Mouse (Mus musculus) limb, embryonic 11.5 days (tissue): Measurements from ENCODE around the gene Gpx1. TPM values are rescaled to one million over a fixed set of nuclear protein-coding genes. Genes with fewer than 3 reads are reported as not detected.
A peak's percentile ranks its signal among the peaks of the same experiment; 100 is the strongest.

Source experiments
- ATAC-seq: fragments of 200-750 bp; cut with Nextera tagmentation; 2 replicates; pipeline ENCODE4 v1.8.0; 2017; ENCODE audit warnings: low read depth; ENCODE audit not compliant: insufficient number of reproducible peaks, low FRiP score, low TSS enrichment
- DNase-seq: peaks from one replicate; pipeline ENCODE4 v3.0.0-alpha.2; 2015; ENCODE audit warnings: low spot score
- H3K27ac ChIP-seq: fragments of 300-500 bp; sonication (generic); replicated peaks from 2 replicates; pipeline ENCODE4 v1.5.1; 2014; ENCODE audit warnings: low read depth, mild to moderate bottlenecking, low read length
- H3K27me3 ChIP-seq: fragments of 300-500 bp; sonication (generic); 2 replicates; pipeline ENCODE4 v1.6.1; 2014; ENCODE audit warnings: mild to moderate bottlenecking, low read length, mixed read lengths; ENCODE audit not compliant: control insufficient read depth, insufficient read depth
- H3K36me3 ChIP-seq: fragments of 300-500 bp; sonication (generic); 2 replicates; pipeline ENCODE4 v1.6.1; 2014; ENCODE audit warnings: mild to moderate bottlenecking, low read length, moderate library complexity, mixed read lengths; ENCODE audit not compliant: control insufficient read depth, insufficient read depth
- H3K4me1 ChIP-seq: fragments of 300-500 bp; sonication (generic); 2 replicates; pipeline ENCODE4 v1.6.1; 2014; ENCODE audit warnings: low read length, mixed read lengths; ENCODE audit not compliant: control insufficient read depth, insufficient read depth
- H3K4me2 ChIP-seq: fragments of 300-500 bp; sonication (generic); 2 replicates; pipeline ENCODE4 v1.6.1; 2014; ENCODE audit warnings: low read depth, mild to moderate bottlenecking, moderate library complexity; ENCODE audit not compliant: severe bottlenecking
- H3K4me3 ChIP-seq: fragments of 300-500 bp; sonication (generic); 2 replicates; pipeline ENCODE4 v1.5.1; 2014; ENCODE audit warnings: low read depth, low read length
- H3K9ac ChIP-seq: fragments of 300-500 bp; sonication (generic); 2 replicates; pipeline ENCODE4 v1.6.1; 2014; ENCODE audit warnings: mild to moderate bottlenecking, low read length
- H3K9me3 ChIP-seq: fragments of 300-500 bp; sonication (generic); 2 replicates; pipeline ENCODE4 v1.6.1; 2016; ENCODE audit warnings: low read length; ENCODE audit not compliant: control insufficient read depth
- WGBS: fragments of 180-500 bp; shearing (Covaris S2); extraction: QIAGEN DNeasy Blood & Tissue Kit; methylation state at CpG from one replicate; pipeline ENCODE4 v1.1.7; 2014; 5-methylcytosine and 5-hydroxymethylcytosine counted together
- polyA plus RNA-seq: library from polyadenylated mRNA; unstranded; fragments of >200 nt; fragmentation: Nextera tagmentation; extraction: Ambion mirVana; gene quantifications from 2 replicates; pipeline ENCODE4 v1.2.1, GENCODE M21; 2014

Gpx1 gene
- polyA plus RNA-seq, 1 experiment from 2014 or later: 887 TPM

GRCm38 (mm10) chr9:108342301-108342831 lies 3.7 kb downstream of the Gpx1 start:
- Histone ChIP-seq H3K9ac (no peak overlapping the region), H3K4me1 (no peaks in the 10 kb centered on the region), H3K27ac (no peak overlapping the region), H3K9me3 (no peaks in the 10 kb centered on the region), H3K4me2 (no peak overlapping the region), H3K4me3 (no peak overlapping the region), H3K27me3 (no peaks in the 10 kb centered on the region), H3K36me3 (no peaks in the 10 kb centered on the region)
- no peak for ATAC-seq
- 36% methylated on average over 5 of the region's 5 CpGs for WGBS
- DNase-seq: no peak

GRCm38 (mm10) chr9:108343331-108343730 lies 4.6 kb downstream of the Gpx1 start:
- no peaks in the 10 kb centered on the region for H3K36me3 ChIP-seq
- no peak for DNase-seq
- H3K9me3 ChIP-seq: no peaks in the 10 kb centered on the region
- no peak overlapping the region for H3K9ac ChIP-seq
- WGBS: 86% methylated on average over 3 of the region's 3 CpGs
- no peaks in the 10 kb centered on the region for H3K4me1 ChIP-seq
- ATAC-seq: no peak
- H3K4me2 ChIP-seq: no peak overlapping the region
- H3K27me3 ChIP-seq: no peaks in the 10 kb centered on the region
- no peak overlapping the region for H3K27ac ChIP-seq
- no peak overlapping the region for H3K4me3 ChIP-seq

GRCm38 (mm10) chr9:108343835-108344234 lies 5.1 kb downstream of the Gpx1 start:
- DNase-seq (no peak), ATAC-seq (no peak)
- no peaks in the 10 kb centered on the region for H3K36me3 ChIP-seq
- no peak overlapping the region for H3K9ac ChIP-seq
- H3K9me3 ChIP-seq: no peaks in the 10 kb centered on the region
- H3K27ac ChIP-seq: no peak overlapping the region
- H3K4me3 ChIP-seq: no peak overlapping the region
- no peak overlapping the region for H3K4me2 ChIP-seq
- no peaks in the 10 kb centered on the region for H3K4me1 ChIP-seq
- 93% methylated on average over 1 of the region's 1 CpGs for WGBS
- H3K27me3 ChIP-seq: no peaks in the 10 kb centered on the region

- ATAC-seq (no peak), DNase-seq (no peak)
- 85% methylated on average over 4 of the region's 4 CpGs for WGBS
- Histone ChIP-seq H3K9me3 (no peaks in the 10 kb centered on the region), H3K4me1 (no peaks in the 10 kb centered on the region), H3K36me3 (no peaks in the 10 kb centered on the region), H3K4me3 (no peak overlapping the region), H3K9ac (no peak overlapping the region), H3K27ac (no peak overlapping the region), H3K4me2 (no peak overlapping the region), H3K27me3 (no peaks in the 10 kb centered on the region)
Observed at GRCm38 (mm10) chr9:108344471-108344870, 5.8 kb downstream of the Gpx1 start.

DNA sequence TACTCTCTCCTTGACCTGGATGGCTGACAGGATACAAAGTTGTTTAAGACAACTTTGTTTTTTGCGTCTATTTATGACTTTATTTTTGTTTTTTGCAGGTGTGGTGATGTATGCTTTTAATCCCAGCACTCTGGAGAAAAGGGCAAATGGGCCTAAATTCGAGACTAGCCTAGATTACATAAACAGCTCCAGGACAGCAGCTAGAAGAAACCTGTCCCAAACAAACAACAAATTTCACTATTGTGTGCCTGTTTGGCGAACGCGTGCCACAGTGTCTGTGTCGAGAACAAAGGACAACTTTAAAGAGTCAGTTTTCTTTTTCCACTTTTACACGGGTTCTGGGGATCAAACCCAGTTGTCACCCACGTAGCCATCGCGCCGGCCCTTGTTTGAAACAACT lies 8.3 kb downstream of the Gpx1 start:
- Histone ChIP-seq H3K27me3 (no peaks in the 10 kb centered on the region), H3K4me3 (peak overlapping the region; percentile 86), H3K27ac (peak overlapping the region; percentile 94), H3K9me3 (no peaks in the 10 kb centered on the region), H3K36me3 (peaks cover 13% of the 10 kb centered on the region), H3K4me1 (no peaks in the 10 kb centered on the region), H3K9ac (peak overlapping the region; percentile 91), H3K4me2 (peak overlapping the region; percentile 89)
- ATAC-seq (no peak), DNase-seq (no peak)
- 8% methylated on average over 11 of the region's 11 CpGs for WGBS

DNA sequence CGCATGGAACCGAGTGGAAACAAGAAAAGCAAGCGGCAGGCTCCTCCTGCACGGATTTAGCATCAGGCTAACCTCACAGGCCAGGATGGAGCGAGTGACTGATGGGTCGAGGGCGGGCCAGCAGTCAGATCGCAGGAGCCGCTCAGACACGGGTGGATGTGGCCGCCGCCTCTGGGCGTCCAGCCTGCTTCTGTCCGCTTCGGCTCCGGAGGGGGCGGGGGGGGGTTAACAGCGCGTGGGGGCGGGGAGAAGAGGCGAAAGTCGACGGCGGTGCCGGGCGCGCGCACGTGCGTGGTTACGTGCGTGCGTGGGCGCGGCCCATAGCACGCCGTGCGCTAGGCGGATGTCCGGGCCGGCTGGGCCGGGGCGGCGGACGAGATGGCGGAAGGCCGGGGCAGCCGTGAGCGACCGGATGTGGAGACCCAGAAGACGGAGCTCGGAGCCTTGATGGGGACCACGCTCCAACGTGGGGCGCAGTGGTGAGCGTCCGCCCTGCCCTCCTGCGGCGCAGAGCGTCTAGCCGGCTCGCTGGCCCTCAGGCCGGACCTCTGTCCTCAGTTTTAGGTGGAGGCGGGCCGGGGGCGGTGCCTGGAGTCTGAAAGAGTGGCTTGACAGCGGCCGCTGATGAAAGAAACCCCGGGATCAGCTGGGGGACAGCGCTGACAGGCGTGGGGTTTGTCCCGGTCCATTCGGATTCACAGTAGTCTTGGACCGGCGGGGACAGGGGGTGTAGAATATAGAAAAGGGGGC lies 9.0 kb downstream of the Gpx1 start, which contains the start of gene Usp4:
Gene Usp4 (plus strand): TSS at position 314 of the 750 bp plus-strand sequence.
- H3K4me3 ChIP-seq: peak within 1 kb of the TSS; percentile 86
- DNase-seq (peak; percentile 90), ATAC-seq (peak; percentile 93)
- peak within 1 kb of the TSS; percentile 94 for H3K27ac ChIP-seq
- H3K36me3 ChIP-seq: peaks cover 19% of the 10 kb centered on the region
- H3K9me3 ChIP-seq: no peaks in the 10 kb centered on the region
- WGBS: under 1% methylated on average over 74 of the region's 75 CpGs
- H3K9ac ChIP-seq: peak within 1 kb of the TSS; percentile 91
- H3K4me2 ChIP-seq: peak within 1 kb of the TSS; percentile 89
- H3K4me1 ChIP-seq: no peaks in the 10 kb centered on the region
- no peaks in the 10 kb centered on the region for H3K27me3 ChIP-seq

- peak overlapping the region; percentile 15; the same call in 1 of the 2 replicates for H3K27ac ChIP-seq
- H3K4me3 ChIP-seq: peak overlapping the region; percentile 86
- ATAC-seq (no peak), DNase-seq (no peak)
- H3K4me2 ChIP-seq: peak overlapping the region; percentile 89
- peak overlapping the region; percentile 91 for H3K9ac ChIP-seq
- WGBS: 7% methylated on average over 14 of the region's 14 CpGs
- peaks cover 20% of the 10 kb centered on the region for H3K36me3 ChIP-seq
- H3K9me3 ChIP-seq: no peaks in the 10 kb centered on the region
- no peaks in the 10 kb centered on the region for H3K27me3 ChIP-seq
- H3K4me1 ChIP-seq: no peaks in the 10 kb centered on the region
Observed at GRCm38 (mm10) chr9:108348290-108348680, 9.6 kb downstream of the Gpx1 start.

DNA sequence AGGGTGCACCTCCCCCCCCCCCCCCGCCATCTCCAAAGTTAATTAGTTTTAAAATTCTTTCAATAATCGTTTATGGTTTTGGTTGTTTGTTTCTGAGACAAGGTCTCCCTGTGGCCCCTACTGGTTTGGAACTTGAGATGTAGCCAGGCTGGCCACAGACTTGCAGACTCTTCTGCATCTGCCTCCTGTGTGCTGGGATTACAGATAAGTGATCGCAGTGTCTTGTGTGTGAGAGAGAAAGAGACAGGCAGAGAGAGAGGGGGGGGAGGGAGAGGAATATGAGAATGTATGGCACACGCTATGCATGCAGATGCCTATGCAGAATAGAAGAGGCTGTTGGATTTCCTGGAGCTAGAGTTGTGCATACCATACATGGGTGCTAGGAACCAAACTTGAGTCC lies 11.0 kb downstream of the Gpx1 start:
- Histone ChIP-seq H3K4me2 (no peak overlapping the region), H3K36me3 (peaks cover 25% of the 10 kb centered on the region), H3K27me3 (no peaks in the 10 kb centered on the region), H3K27ac (no peak overlapping the region), H3K9ac (no peak overlapping the region), H3K9me3 (no peaks in the 10 kb centered on the region), H3K4me3 (no peak overlapping the region), H3K4me1 (no peaks in the 10 kb centered on the region)
- ATAC-seq: no peak
- no peak for DNase-seq
- WGBS: 94% methylated on average over 4 of the region's 4 CpGs
